Mouse (Mus musculus): ENCODE measurements around the gene Dyrk1b.
"Not testable (repeated sequence)": the region's sequence is repeated elsewhere in the genome, so short reads cannot be mapped to it uniquely, and the experiment has no call there.

DNA sequence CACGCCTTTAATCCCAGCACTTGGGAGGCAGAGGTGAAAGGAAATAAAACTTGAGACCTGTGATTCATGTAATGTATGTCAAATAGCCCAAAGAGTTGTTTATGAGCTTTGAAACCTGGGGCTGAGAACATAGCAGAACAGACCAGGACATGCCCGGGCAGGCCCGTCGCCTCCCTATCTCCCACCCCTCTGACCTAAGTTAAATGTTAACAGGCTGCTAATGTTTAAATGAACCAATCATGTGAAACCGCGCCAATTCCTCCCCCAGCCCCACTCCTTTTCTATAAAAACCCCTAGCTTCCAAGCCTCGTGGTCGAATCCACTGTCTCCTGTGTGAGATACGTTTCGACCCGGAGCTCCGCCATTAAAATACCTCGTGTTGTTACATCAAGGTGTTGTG is 38.5 kb downstream of the Dyrk1b start:
- TF ChIP-seq POLR2A (IDR thresholded peaks at IDR 0.05; ENCODE audit: low read depth, low read length); MAX (IDR thresholded peaks at IDR 0.05; ENCODE audit: low read length); ETS1 (conservative IDR thresholded peaks at IDR 0.05; ENCODE audit: low read depth, low read length); CTCF (conservative IDR thresholded peaks at IDR 0.05 in 1 of 2, IDR thresholded peaks at IDR 0.05 in 1 of 2; ENCODE audit: low read depth in 2 of 2, low read length in 2 of 2); BHLHE40 (IDR thresholded peaks at IDR 0.05; ENCODE audit: low read depth, low read length); MYC (IDR thresholded peaks at IDR 0.05; ENCODE audit: low read depth, low read length); TCF12 (IDR thresholded peaks at IDR 0.05; ENCODE audit: low read depth, low read length); E2F4 (IDR thresholded peaks at IDR 0.05; ENCODE audit: insufficient replicate concordance, low read depth, low read length); MXI1 (IDR thresholded peaks at IDR 0.05; ENCODE audit: low read depth, low read length); ZMIZ1 (IDR thresholded peaks at IDR 0.05; ENCODE audit: low read depth, low read length); UBTF (IDR thresholded peaks at IDR 0.05; ENCODE audit: low read depth, low read length); EP300 (IDR thresholded peaks at IDR 0.05; ENCODE audit: low read length): not testable (repeated sequence)
